Mouse (Mus musculus) limb, embryonic 15.5 days (tissue): ENCODE results near the gene Ets1. TPM values are rescaled to one million over a fixed set of nuclear protein-coding genes. Genes with fewer than 3 reads are reported as not detected.

Experiments used
- ATAC-seq: fragments of 200-750 bp; cut with Nextera tagmentation; 2 replicates; pipeline ENCODE4 v1.8.0; 2017; ENCODE audit warnings: low read depth, moderate TSS enrichment; ENCODE audit not compliant: insufficient number of reproducible peaks, low FRiP score, low TSS enrichment
- H3K27ac ChIP-seq: fragments of 300-500 bp; sonication (generic); 2 replicates; pipeline ENCODE4 v1.5.1; 2015; ENCODE audit warnings: moderate library complexity, mild to moderate bottlenecking, inconsistent platforms
- H3K27me3 ChIP-seq: fragments of 300-500 bp; sonication (generic); 2 replicates; pipeline ENCODE4 v1.6.1; 2015; ENCODE audit warnings: inconsistent platforms
- H3K36me3 ChIP-seq: fragments of 300-500 bp; sonication (generic); 2 replicates; pipeline ENCODE4 v1.6.1; 2015; ENCODE audit warnings: inconsistent platforms
- H3K4me1 ChIP-seq: fragments of 300-500 bp; sonication (generic); 2 replicates; pipeline ENCODE4 v1.6.1; 2015; ENCODE audit warnings: inconsistent platforms
- H3K4me2 ChIP-seq: fragments of 300-500 bp; sonication (generic); 2 replicates; pipeline ENCODE4 v1.6.1; 2015; ENCODE audit warnings: mild to moderate bottlenecking, inconsistent platforms
- H3K4me3 ChIP-seq: fragments of 300-500 bp; sonication (generic); 2 replicates; pipeline ENCODE4 v1.5.1; 2015; ENCODE audit warnings: mild to moderate bottlenecking, inconsistent platforms
- H3K9ac ChIP-seq: fragments of 300-500 bp; sonication (generic); 2 replicates; pipeline ENCODE4 v1.6.1; 2015; ENCODE audit warnings: inconsistent platforms
- H3K9me3 ChIP-seq: fragments of 300-500 bp; sonication (generic); 2 replicates; pipeline ENCODE4 v1.6.1; 2016; ENCODE audit warnings: inconsistent platforms
- WGBS: fragments of 180-500 bp; shearing (Covaris S2); methylation state at CpG from one replicate; pipeline ENCODE4 v1.1.7; 2015; 5-methylcytosine and 5-hydroxymethylcytosine counted together
- polyA plus RNA-seq: library from polyadenylated mRNA; unstranded; fragments of >200 nt; fragmentation: Nextera tagmentation; extraction: Ambion mirVana; gene quantifications from 2 replicates; pipeline ENCODE4 v1.2.1, GENCODE M21; 2015

The Ets1 gene
- 39.3 and 42.9 TPM in 2 replicates for polyA plus RNA-seq

GRCm38 (mm10) chr9:32635627-32636385 is at the start of gene Ets1:
Ets1 (plus strand) TSS chr9:32636221.
- Histone ChIP-seq H3K4me2 (peak within 1 kb of the TSS; percentile 40), H3K27me3 (peaks cover 3% of the 10 kb centered on the region; the same call in 1 of the 2 replicates), H3K36me3 (no peaks in the 10 kb centered on the region), H3K4me3 (peak within 1 kb of the TSS; percentile 24), H3K9ac (no peak within 1 kb of the TSS), H3K9me3 (no peaks in the 10 kb centered on the region), H3K4me1 (peaks cover 4% of the 10 kb centered on the region; the same call in 1 of the 2 replicates), H3K27ac (no peak within 1 kb of the TSS)
- ATAC-seq: no peak
- under 1% methylated on average over 10 of the region's 10 CpGs for WGBS

- no peaks in the 10 kb centered on the region for H3K9me3 ChIP-seq
- H3K27ac ChIP-seq: no peak overlapping the region
- H3K36me3 ChIP-seq: no peaks in the 10 kb centered on the region
- no peak overlapping the region for H3K4me3 ChIP-seq
- H3K4me2 ChIP-seq: 0 out of 2 replicates have a peak overlapping the region, but pooled peaks have one; percentile 7
- no peak for ATAC-seq
- no peaks in the 10 kb centered on the region; the same call in 1 of the 2 replicates for H3K27me3 ChIP-seq
- no peak overlapping the region for H3K9ac ChIP-seq
- peaks cover 14% of the 10 kb centered on the region; the same call in 1 of the 2 replicates for H3K4me1 ChIP-seq
- 5% methylated on average over 8 of the region's 8 CpGs for WGBS
These were observed 46.1 kb upstream of the Ets1 start for GRCm38 (mm10) chr9:32589900-32590299.

GRCm38 (mm10) chr9:32590571-32590970 is 45.5 kb upstream of the Ets1 start:
- no peaks in the 10 kb centered on the region for H3K9me3 ChIP-seq
- H3K4me2 ChIP-seq: no peak overlapping the region
- H3K4me1 ChIP-seq: peaks cover 18% of the 10 kb centered on the region; the same call in 1 of the 2 replicates
- H3K9ac ChIP-seq: no peak overlapping the region
- WGBS: 61% methylated on average over 5 of the region's 5 CpGs
- H3K27me3 ChIP-seq: no peaks in the 10 kb centered on the region; the same call in 1 of the 2 replicates
- H3K36me3 ChIP-seq: no peaks in the 10 kb centered on the region
- no peak for ATAC-seq
- no peak overlapping the region for H3K4me3 ChIP-seq
- H3K27ac ChIP-seq: no peak overlapping the region

GRCm38 (mm10) chr9:32591732-32592582 is 44.1 kb upstream of the Ets1 start:
- H3K27ac ChIP-seq: no peak overlapping the region
- ATAC-seq: peak; percentile 80
- H3K27me3 ChIP-seq: no peaks in the 10 kb centered on the region; the same call in 1 of the 2 replicates
- H3K36me3 ChIP-seq: no peaks in the 10 kb centered on the region
- 13% methylated on average over 14 of the region's 14 CpGs for WGBS
- no peak overlapping the region for H3K4me3 ChIP-seq
- H3K9me3 ChIP-seq: no peaks in the 10 kb centered on the region
- H3K4me2 ChIP-seq: peak overlapping the region; percentile 24; the same call in 1 of the 2 replicates
- no peak overlapping the region for H3K9ac ChIP-seq
- H3K4me1 ChIP-seq: peaks cover 18% of the 10 kb centered on the region; the same call in 1 of the 2 replicates

- no peak for ATAC-seq
- Histone ChIP-seq H3K9me3 (no peaks in the 10 kb centered on the region), H3K9ac (no peak overlapping the region), H3K4me1 (peaks cover 18% of the 10 kb centered on the region; the same call in 1 of the 2 replicates), H3K36me3 (no peaks in the 10 kb centered on the region), H3K4me3 (no peak overlapping the region), H3K4me2 (no peak overlapping the region), H3K27ac (no peak overlapping the region), H3K27me3 (no peaks in the 10 kb centered on the region; the same call in 1 of the 2 replicates)
- 59% methylated on average over 2 of the region's 2 CpGs for WGBS
These were observed 43.5 kb upstream of the Ets1 start for GRCm38 (mm10) chr9:32592583-32592890.

GRCm38 (mm10) chr9:32593816-32594215 is 42.2 kb upstream of the Ets1 start:
- Histone ChIP-seq H3K36me3 (no peaks in the 10 kb centered on the region), H3K4me3 (no peak overlapping the region), H3K9me3 (no peaks in the 10 kb centered on the region), H3K4me2 (no peak overlapping the region), H3K4me1 (peaks cover 18% of the 10 kb centered on the region; the same call in 1 of the 2 replicates), H3K27me3 (no peaks in the 10 kb centered on the region), H3K9ac (no peak overlapping the region), H3K27ac (no peak overlapping the region)
- WGBS: 12% methylated on average over 1 of the region's 1 CpGs
- no peak for ATAC-seq

- no peaks in the 10 kb centered on the region for H3K9me3 ChIP-seq
- H3K4me3 ChIP-seq: no peak overlapping the region
- no peaks in the 10 kb centered on the region for H3K36me3 ChIP-seq
- H3K27me3 ChIP-seq: no peaks in the 10 kb centered on the region
- H3K4me2 ChIP-seq: no peak overlapping the region
- no peak for ATAC-seq
- H3K27ac ChIP-seq: no peak overlapping the region
- 36% methylated on average over 4 of the region's 4 CpGs for WGBS
- H3K9ac ChIP-seq: no peak overlapping the region
- H3K4me1 ChIP-seq: peaks cover 18% of the 10 kb centered on the region; the same call in 1 of the 2 replicates
These were observed 41.7 kb upstream of the Ets1 start for GRCm38 (mm10) chr9:32594346-32594745.

- H3K27ac ChIP-seq: 0 out of 2 replicates have a peak overlapping the region, but pooled peaks have one; percentile 4
- no peak overlapping the region for H3K9ac ChIP-seq
- H3K9me3 ChIP-seq: no peaks in the 10 kb centered on the region
- no peak overlapping the region for H3K4me2 ChIP-seq
- H3K4me3 ChIP-seq: no peak overlapping the region
- no peaks in the 10 kb centered on the region for H3K36me3 ChIP-seq
- WGBS: 58% methylated on average over 7 of the region's 7 CpGs
- ATAC-seq: no peak
- peaks cover 18% of the 10 kb centered on the region; the same call in 1 of the 2 replicates for H3K4me1 ChIP-seq
- no peaks in the 10 kb centered on the region for H3K27me3 ChIP-seq
These were observed 40.8 kb upstream of the Ets1 start for GRCm38 (mm10) chr9:32595076-32595820.

GRCm38 (mm10) chr9:32596366-32596765 is 39.7 kb upstream of the Ets1 start:
- H3K27ac ChIP-seq: no peak overlapping the region
- no peak overlapping the region for H3K4me3 ChIP-seq
- H3K9me3 ChIP-seq: no peaks in the 10 kb centered on the region
- no peaks in the 10 kb centered on the region for H3K27me3 ChIP-seq
- WGBS: 64% methylated on average over 8 of the region's 8 CpGs
- no peak for ATAC-seq
- no peaks in the 10 kb centered on the region for H3K36me3 ChIP-seq
- no peak overlapping the region for H3K4me2 ChIP-seq
- H3K4me1 ChIP-seq: peaks cover 18% of the 10 kb centered on the region; the same call in 1 of the 2 replicates
- H3K9ac ChIP-seq: no peak overlapping the region

- no peaks in the 10 kb centered on the region for H3K4me1 ChIP-seq
- H3K4me3 ChIP-seq: no peak overlapping the region
- no peak overlapping the region for H3K27ac ChIP-seq
- WGBS: 65% methylated on average over 5 of the region's 5 CpGs
- 0 out of 2 replicates have a peak, but pooled peaks cover 3% of the 10 kb centered on the region for H3K27me3 ChIP-seq
- ATAC-seq: no peak
- no peak overlapping the region for H3K4me2 ChIP-seq
- H3K36me3 ChIP-seq: no peaks in the 10 kb centered on the region
- no peaks in the 10 kb centered on the region for H3K9me3 ChIP-seq
- H3K9ac ChIP-seq: no peak overlapping the region
These were observed 34.1 kb upstream of the Ets1 start for GRCm38 (mm10) chr9:32601953-32602352.

GRCm38 (mm10) chr9:32603097-32603496 is 32.9 kb upstream of the Ets1 start:
- no peak overlapping the region for H3K4me3 ChIP-seq
- ATAC-seq: no peak
- H3K27ac ChIP-seq: no peak overlapping the region
- H3K4me2 ChIP-seq: no peak overlapping the region
- 90% methylated on average over 7 of the region's 7 CpGs for WGBS
- peaks cover 3% of the 10 kb centered on the region; the same call in 1 of the 2 replicates for H3K4me1 ChIP-seq
- no peak overlapping the region for H3K9ac ChIP-seq
- no peaks in the 10 kb centered on the region for H3K36me3 ChIP-seq
- 0 out of 2 replicates have a peak, but pooled peaks cover 3% of the 10 kb centered on the region for H3K27me3 ChIP-seq
- no peaks in the 10 kb centered on the region for H3K9me3 ChIP-seq
